Mouse (Mus musculus) hindbrain, embryonic 15.5 days (tissue): Measurements from ENCODE around the gene H6pd. TPM values are rescaled to one million over a fixed set of nuclear protein-coding genes. Genes with fewer than 3 reads are reported as not detected.
"Not testable (repeated sequence)": the region's sequence is repeated elsewhere in the genome, so short reads cannot be mapped to it uniquely, and the experiment has no call there.

Source experiments
- ATAC-seq: fragments of 200-750 bp; cut with Nextera tagmentation; 2 replicates; pipeline ENCODE4 v1.8.0; 2017; ENCODE audit warnings: low read depth, moderate number of reproducible peaks, moderate TSS enrichment; ENCODE audit not compliant: low FRiP score
- H3K27ac ChIP-seq: fragments of 300-500 bp; sonication (generic); replicated peaks from 2 replicates; pipeline ENCODE4 v1.5.1; 2015; ENCODE audit warnings: mild to moderate bottlenecking, inconsistent platforms
- H3K27me3 ChIP-seq: fragments of 300-500 bp; sonication (generic); 2 replicates; pipeline ENCODE4 v1.6.1; 2015; ENCODE audit warnings: control low read depth, inconsistent platforms
- H3K36me3 ChIP-seq: fragments of 300-500 bp; sonication (generic); 2 replicates; pipeline ENCODE4 v1.6.1; 2015; ENCODE audit warnings: control low read depth, inconsistent platforms
- H3K4me1 ChIP-seq: fragments of 300-500 bp; sonication (generic); replicated peaks from 2 replicates; pipeline ENCODE4 v1.6.1; 2015; ENCODE audit warnings: control low read depth, inconsistent platforms
- H3K4me2 ChIP-seq: fragments of 300-500 bp; sonication (generic); 2 replicates; pipeline ENCODE4 v1.6.1; 2015; ENCODE audit warnings: moderate library complexity, mild to moderate bottlenecking, inconsistent platforms
- H3K4me3 ChIP-seq: fragments of 300-500 bp; sonication (generic); 2 replicates; pipeline ENCODE4 v1.5.1; 2015; ENCODE audit warnings: mild to moderate bottlenecking, inconsistent platforms
- H3K9ac ChIP-seq: fragments of 300-500 bp; sonication (generic); 2 replicates; pipeline ENCODE4 v1.6.1; 2015; ENCODE audit warnings: inconsistent platforms
- H3K9me3 ChIP-seq: fragments of 300-500 bp; sonication (generic); 2 replicates; pipeline ENCODE4 v1.6.1; 2016; ENCODE audit warnings: control low read depth, inconsistent platforms
- WGBS: fragments of 180-500 bp; shearing (Covaris S2); methylation state at CpG from one replicate; pipeline ENCODE4 v1.1.7; 2015; 5-methylcytosine and 5-hydroxymethylcytosine counted together
- polyA plus RNA-seq: library from polyadenylated mRNA; unstranded; fragments of >200 nt; fragmentation: Nextera tagmentation; extraction: Ambion mirVana; gene quantifications from 2 replicates; pipeline ENCODE4 v1.2.1, GENCODE M21; 2015

Gene H6pd
- polyA plus RNA-seq, 1 experiment from 2014 or later: 3.4 TPM

- H3K27ac ChIP-seq, H3K4me1 ChIP-seq, H3K4me3 ChIP-seq, ATAC-seq, H3K27me3 ChIP-seq, H3K9me3 ChIP-seq, H3K36me3 ChIP-seq, H3K9ac ChIP-seq, H3K4me2 ChIP-seq: not testable (repeated sequence)
- WGBS: 65% methylated on average over 1 of the region's 1 CpGs
Measured at GRCm38 (mm10) chr4:150040856-150041255, 32.0 kb upstream of the H6pd start.

GRCm38 (mm10) chr4:150040003-150040581, 31.3 kb upstream of the H6pd start:
- no peaks in the 10 kb centered on the region for H3K4me1 ChIP-seq
- no peak overlapping the region for H3K27ac ChIP-seq
- peaks cover 8% of the 10 kb centered on the region for H3K27me3 ChIP-seq
- 82% methylated on average over 9 of the region's 9 CpGs for WGBS
- H3K4me2 ChIP-seq: no peak overlapping the region
- ATAC-seq: no peak
- no peaks in the 10 kb centered on the region for H3K36me3 ChIP-seq
- H3K9me3 ChIP-seq: no peaks in the 10 kb centered on the region
- H3K4me3 ChIP-seq: no peak overlapping the region
- no peak overlapping the region for H3K9ac ChIP-seq

GRCm38 (mm10) chr4:150038533-150038932, 29.7 kb upstream of the H6pd start:
- Histone ChIP-seq H3K27me3 (peaks cover 18% of the 10 kb centered on the region), H3K27ac (no peak overlapping the region), H3K9ac (no peak overlapping the region), H3K4me3 (no peak overlapping the region), H3K4me2 (no peak overlapping the region), H3K36me3 (no peaks in the 10 kb centered on the region), H3K9me3 (no peaks in the 10 kb centered on the region), H3K4me1 (peaks cover 5% of the 10 kb centered on the region)
- ATAC-seq: no peak
- WGBS: 92% methylated on average over 7 of the region's 7 CpGs

GRCm38 (mm10) chr4:150036094-150036493, 27.3 kb upstream of the H6pd start:
- no peak overlapping the region for H3K27ac ChIP-seq
- H3K9ac ChIP-seq: no peak overlapping the region
- peaks cover 21% of the 10 kb centered on the region for H3K4me1 ChIP-seq
- no peak overlapping the region for H3K4me3 ChIP-seq
- H3K9me3 ChIP-seq: no peaks in the 10 kb centered on the region
- peaks cover 41% of the 10 kb centered on the region for H3K27me3 ChIP-seq
- H3K36me3 ChIP-seq: no peaks in the 10 kb centered on the region
- no peak for ATAC-seq
- 83% methylated on average over 6 of the region's 6 CpGs for WGBS
- no peak overlapping the region for H3K4me2 ChIP-seq

- peaks cover 29% of the 10 kb centered on the region for H3K4me1 ChIP-seq
- no peaks in the 10 kb centered on the region for H3K36me3 ChIP-seq
- 14% methylated on average over 10 of the region's 10 CpGs for WGBS
- no peak overlapping the region for H3K4me2 ChIP-seq
- H3K27me3 ChIP-seq: peaks cover 47% of the 10 kb centered on the region
- H3K4me3 ChIP-seq: no peak overlapping the region
- H3K27ac ChIP-seq: no peak overlapping the region
- peak; percentile 25; the same call in 1 of the 2 replicates for ATAC-seq
- no peak overlapping the region for H3K9ac ChIP-seq
- H3K9me3 ChIP-seq: no peaks in the 10 kb centered on the region
Measured at GRCm38 (mm10) chr4:150035280-150035679, 26.5 kb upstream of the H6pd start.

- no peak overlapping the region for H3K27ac ChIP-seq
- peak overlapping the region; percentile 18 for H3K9ac ChIP-seq
- peaks cover 46% of the 10 kb centered on the region for H3K4me1 ChIP-seq
- no peaks in the 10 kb centered on the region for H3K36me3 ChIP-seq
- H3K4me3 ChIP-seq: peak overlapping the region; percentile 31
- WGBS: under 1% methylated on average over 31 of the region's 31 CpGs
- peaks cover 56% of the 10 kb centered on the region for H3K27me3 ChIP-seq
- H3K4me2 ChIP-seq: peak overlapping the region; percentile 59
- ATAC-seq: peak; percentile 60; the same call in 1 of the 2 replicates
- H3K9me3 ChIP-seq: no peaks in the 10 kb centered on the region
Measured at GRCm38 (mm10) chr4:150033261-150033671, 24.4 kb upstream of the H6pd start.

GRCm38 (mm10) chr4:150031234-150031890, 22.5 kb upstream of the H6pd start:
- Histone ChIP-seq H3K4me3 (peak overlapping the region; percentile 48), H3K27me3 (peaks cover 66% of the 10 kb centered on the region), H3K4me2 (peak overlapping the region; percentile 97), H3K9ac (0 out of 2 replicates have a peak overlapping the region, but pooled peaks have one; percentile 39), H3K4me1 (peaks cover 46% of the 10 kb centered on the region), H3K27ac (no peak overlapping the region), H3K36me3 (no peaks in the 10 kb centered on the region), H3K9me3 (no peaks in the 10 kb centered on the region)
- no peak for ATAC-seq
- WGBS: 18% methylated on average over 14 of the region's 14 CpGs

- Histone ChIP-seq H3K36me3 (no peaks in the 10 kb centered on the region), H3K9me3 (no peaks in the 10 kb centered on the region), H3K4me1 (peaks cover 46% of the 10 kb centered on the region), H3K4me2 (peak overlapping the region; percentile 97), H3K9ac (peak overlapping the region; percentile 39), H3K27ac (0 out of 2 replicates have a peak overlapping the region, but pooled peaks have one; percentile 21), H3K4me3 (peak overlapping the region; percentile 48), H3K27me3 (peaks cover 66% of the 10 kb centered on the region)
- WGBS: 0% methylated on average over 28 of the region's 28 CpGs
- no peak for ATAC-seq
Measured at GRCm38 (mm10) chr4:150030449-150031233, 21.8 kb upstream of the H6pd start.

GRCm38 (mm10) chr4:150029885-150030284, 21.1 kb upstream of the H6pd start:
- no peak for ATAC-seq
- Histone ChIP-seq H3K9me3 (no peaks in the 10 kb centered on the region), H3K9ac (no peak overlapping the region; the same call in 1 of the 2 replicates), H3K27ac (no peak overlapping the region), H3K27me3 (peaks cover 62% of the 10 kb centered on the region), H3K4me1 (peaks cover 46% of the 10 kb centered on the region), H3K4me2 (peak overlapping the region; percentile 97), H3K4me3 (peak overlapping the region; percentile 48), H3K36me3 (no peaks in the 10 kb centered on the region)
- 3% methylated on average over 11 of the region's 11 CpGs for WGBS

- Histone ChIP-seq H3K4me1 (peaks cover 3% of the 10 kb centered on the region; the same call in 1 of the 2 replicates), H3K27me3 (peaks cover 12% of the 10 kb centered on the region), H3K9ac (no peak overlapping the region), H3K9me3 (no peaks in the 10 kb centered on the region), H3K36me3 (no peaks in the 10 kb centered on the region), H3K4me3 (no peak overlapping the region), H3K4me2 (no peak overlapping the region), H3K27ac (no peak overlapping the region)
- WGBS: 71% methylated on average over 7 of the region's 7 CpGs
- ATAC-seq: no peak
Measured at GRCm38 (mm10) chr4:150023518-150023917, 14.7 kb upstream of the H6pd start.

- Histone ChIP-seq H3K4me1 (no peaks in the 10 kb centered on the region), H3K27me3 (no peaks in the 10 kb centered on the region), H3K9me3 (no peaks in the 10 kb centered on the region), H3K4me3 (no peak overlapping the region), H3K27ac (no peak overlapping the region), H3K9ac (no peak overlapping the region), H3K36me3 (no peaks in the 10 kb centered on the region), H3K4me2 (no peak overlapping the region)
- ATAC-seq: no peak
- 86% methylated on average over 15 of the region's 15 CpGs for WGBS
Measured at GRCm38 (mm10) chr4:150019741-150020380, 11.0 kb upstream of the H6pd start.
